Mouse (Mus musculus) C2C12 (cell line): ENCODE data around the gene Fras1. TPM values are rescaled to one million over a fixed set of nuclear protein-coding genes. Genes with fewer than 3 reads are reported as not detected.

Source experiments
- H3K27me3 ChIP-seq: one replicate; pipeline ENCODE4 v1.6.1; 2011; ENCODE audit not compliant: control insufficient read depth, insufficient read depth, insufficient read length
- H3K36me3 ChIP-seq: one replicate; pipeline ENCODE4 v1.6.1; 2011; ENCODE audit not compliant: control insufficient read depth, insufficient read depth
- H3K4me3 ChIP-seq: one replicate; pipeline ENCODE4 v1.5.1; 2011; ENCODE audit warnings: mild to moderate bottlenecking, control low read depth; ENCODE audit not compliant: poor library complexity, insufficient read depth, severe bottlenecking
- H3K79me2 ChIP-seq: one replicate; pipeline ENCODE4 v1.6.1; 2011; ENCODE audit not compliant: control insufficient read depth, insufficient read depth
- H3K79me3 ChIP-seq: one replicate; pipeline ENCODE4 v1.6.1; 2011; ENCODE audit warnings: low read depth, control low read depth
- H3ac ChIP-seq: one replicate; pipeline ENCODE3; 2011; ENCODE audit warnings: low read depth; ENCODE audit not compliant: control insufficient read depth, insufficient read length
- CEBPB ChIP-seq: IDR thresholded peaks from one replicate; pipeline ENCODE4 v1.6.1; 2011; ENCODE audit warnings: low read depth, mild to moderate bottlenecking, control low read depth, moderate library complexity
- CTCF ChIP-seq: IDR thresholded peaks from one replicate; pipeline ENCODE4 v1.5.1; 2011; ENCODE audit not compliant: control insufficient read depth, insufficient read depth, insufficient read length
- FOSL1 ChIP-seq: IDR thresholded peaks from one replicate; pipeline ENCODE4 v1.8.0; 2011; ENCODE audit warnings: mild to moderate bottlenecking, low read length; ENCODE audit not compliant: poor library complexity, insufficient read depth, severe bottlenecking
- MAX ChIP-seq: IDR thresholded peaks from one replicate; pipeline ENCODE4 v1.6.1; 2011; ENCODE audit warnings: mild to moderate bottlenecking, control low read depth
- MYOD1 ChIP-seq: IDR thresholded peaks from one replicate; pipeline ENCODE4 v1.6.1; 2011; ENCODE audit warnings: low read depth; ENCODE audit not compliant: control insufficient read depth, insufficient read length
- MYOG ChIP-seq: IDR thresholded peaks from one replicate; pipeline ENCODE4 v1.6.1; 2011; ENCODE audit not compliant: control insufficient read depth, insufficient read length; ENCODE audit errors: extremely low read depth
- USF1 ChIP-seq: IDR thresholded peaks from one replicate; pipeline ENCODE4 v1.6.1; 2011; ENCODE audit warnings: low read depth, mild to moderate bottlenecking, control low read depth, moderate library complexity
- polyA plus RNA-seq: library from polyadenylated mRNA; unstranded; fragments of >200 nt; fragmentation: generic; extraction: Trizol; gene quantifications from one replicate; pipeline ENCODE4 v1.2.1, GENCODE M21; 2012; ENCODE audit warnings: missing spikeins

Gene Fras1
- polyA plus RNA-seq, 1 experiment = 0.11 TPM

DNA sequence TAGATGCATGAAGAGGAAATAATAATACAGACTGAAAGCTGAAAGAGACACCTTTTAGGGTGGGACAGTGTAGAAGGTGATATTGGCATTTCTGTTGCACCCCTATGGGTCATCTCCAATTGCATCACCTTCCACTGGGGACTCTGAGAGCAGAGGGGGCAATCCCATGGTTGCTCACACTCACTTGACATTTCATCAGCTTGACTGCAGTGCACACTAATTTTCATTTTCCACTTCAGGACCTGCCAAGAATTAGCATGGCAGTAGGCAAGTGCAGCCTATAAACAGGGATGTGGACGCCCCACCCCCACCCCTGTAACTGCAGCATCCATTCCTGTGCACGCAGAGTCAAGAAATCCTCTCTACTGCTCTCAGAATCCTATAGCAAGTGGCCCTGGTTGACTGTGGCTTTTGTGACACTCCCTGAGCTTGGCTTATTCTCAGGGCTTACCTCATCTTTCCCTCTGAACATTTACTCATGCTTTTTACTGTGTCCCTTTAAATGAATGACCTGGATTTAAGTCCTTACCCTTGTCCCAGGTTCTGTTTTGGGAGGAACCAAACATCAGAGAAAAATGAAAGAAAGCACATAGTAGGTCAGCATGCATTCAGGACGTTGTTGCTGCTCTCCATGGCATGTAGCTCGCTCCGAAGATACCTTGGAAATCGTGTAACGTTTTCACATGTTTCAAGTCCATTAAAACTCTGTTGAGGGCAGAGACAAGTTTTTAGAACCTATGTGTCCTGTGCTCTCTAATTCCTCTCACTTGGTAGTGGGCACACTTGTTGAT is 120.9 kb downstream of the Fras1 start:
- Histone ChIP-seq H3K4me3 (no peak overlapping the region), H3K27me3 (no peaks in the 10 kb centered on the region), H3K79me2 (no peaks in the 10 kb centered on the region), H3K36me3 (no peaks in the 10 kb centered on the region), H3ac (no peak overlapping the region), H3K79me3 (no peaks in the 10 kb centered on the region)
- TF ChIP-seq CEBPB = no peak
- no peak for TF ChIP-seq USF1
- TF ChIP-seq MYOG = no peak
- no peak for TF ChIP-seq MYOD1

DNA sequence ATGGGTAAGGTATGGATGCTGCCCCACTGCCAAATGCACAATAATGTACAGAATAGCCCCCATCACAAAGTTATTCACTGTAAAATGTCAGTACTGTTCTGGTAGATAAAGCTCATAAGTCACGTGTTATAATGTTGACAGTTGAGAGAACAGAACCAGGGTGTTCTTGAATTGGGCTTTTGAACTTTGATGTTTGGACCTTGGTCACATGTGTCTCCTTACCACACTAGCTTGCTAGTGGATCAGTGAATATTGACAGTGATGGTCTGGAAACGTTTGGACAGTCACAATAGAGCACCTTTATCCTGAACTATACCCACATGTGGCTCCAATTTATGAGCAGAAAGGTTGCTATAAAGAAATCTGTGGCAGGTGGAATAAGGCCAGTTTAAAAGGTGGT is 124.3 kb downstream of the Fras1 start:
- Histone ChIP-seq H3K27me3 (no peaks in the 10 kb centered on the region), H3K79me3 (no peaks in the 10 kb centered on the region), H3K4me3 (no peak overlapping the region), H3K36me3 (no peaks in the 10 kb centered on the region), H3K79me2 (no peaks in the 10 kb centered on the region), H3ac (no peak overlapping the region)
- TF ChIP-seq FOSL1 (no peak), MYOG (no peak), CTCF (no peak), USF1 (no peak), MAX (no peak), MYOD1 (no peak), CEBPB (no peak)

DNA sequence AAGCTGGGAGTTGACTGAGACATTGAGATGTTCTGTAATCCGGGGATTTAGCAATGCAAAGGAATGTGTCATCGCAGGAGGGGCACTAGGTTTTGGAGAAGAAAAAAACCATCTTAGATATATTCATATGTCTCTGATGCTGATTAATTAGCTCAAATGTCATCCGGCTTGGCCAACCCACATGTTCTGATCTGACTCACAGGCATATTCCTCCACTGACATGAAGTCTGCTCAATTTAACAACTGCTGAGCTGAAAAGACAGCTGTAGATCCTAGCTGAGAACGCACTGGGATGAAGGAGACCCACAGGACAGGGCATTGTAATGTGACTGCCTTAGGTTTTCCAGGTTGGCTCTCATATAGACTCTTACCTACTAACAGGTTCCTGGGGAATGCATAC is 128.0 kb downstream of the Fras1 start:
- H3K36me3 ChIP-seq = no peaks in the 10 kb centered on the region
- no peaks in the 10 kb centered on the region for H3K27me3 ChIP-seq
- H3ac ChIP-seq = no peak overlapping the region
- H3K79me2 ChIP-seq = no peaks in the 10 kb centered on the region
- no peaks in the 10 kb centered on the region for H3K79me3 ChIP-seq
- no peak overlapping the region for H3K4me3 ChIP-seq
- TF ChIP-seq MYOG (no peak), MYOD1 (peak; percentile 58)

DNA sequence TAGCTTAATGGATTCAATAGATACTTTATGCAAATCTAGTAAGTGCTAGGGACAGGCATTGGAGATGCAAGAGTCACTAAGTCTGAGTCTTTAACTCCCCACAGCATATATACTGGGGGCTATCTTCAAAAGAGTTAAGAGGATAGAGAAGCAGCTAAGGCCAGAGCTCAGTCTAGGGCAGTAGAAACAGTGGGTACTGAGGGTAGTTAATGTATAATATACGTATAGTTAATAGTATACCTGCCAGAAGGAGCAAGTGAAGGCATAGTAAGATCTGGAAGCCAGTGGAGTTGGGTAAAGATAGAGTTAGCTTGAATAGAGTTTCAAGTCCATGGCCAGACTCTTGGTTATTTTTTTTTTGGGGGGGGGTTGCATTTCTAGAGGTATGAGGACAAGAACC is 128.6 kb downstream of the Fras1 start:
- no peak overlapping the region for H3K4me3 ChIP-seq
- TF ChIP-seq CTCF = no peak
- no peak for TF ChIP-seq FOSL1
- TF ChIP-seq MYOD1 = no peak
- TF ChIP-seq MYOG = no peak
- TF ChIP-seq CEBPB = no peak
- TF ChIP-seq MAX = no peak
- no peak for TF ChIP-seq USF1
- no peaks in the 10 kb centered on the region for H3K79me3 ChIP-seq
- no peak overlapping the region for H3ac ChIP-seq
- no peaks in the 10 kb centered on the region for H3K79me2 ChIP-seq
- no peaks in the 10 kb centered on the region for H3K27me3 ChIP-seq
- no peaks in the 10 kb centered on the region for H3K36me3 ChIP-seq

DNA sequence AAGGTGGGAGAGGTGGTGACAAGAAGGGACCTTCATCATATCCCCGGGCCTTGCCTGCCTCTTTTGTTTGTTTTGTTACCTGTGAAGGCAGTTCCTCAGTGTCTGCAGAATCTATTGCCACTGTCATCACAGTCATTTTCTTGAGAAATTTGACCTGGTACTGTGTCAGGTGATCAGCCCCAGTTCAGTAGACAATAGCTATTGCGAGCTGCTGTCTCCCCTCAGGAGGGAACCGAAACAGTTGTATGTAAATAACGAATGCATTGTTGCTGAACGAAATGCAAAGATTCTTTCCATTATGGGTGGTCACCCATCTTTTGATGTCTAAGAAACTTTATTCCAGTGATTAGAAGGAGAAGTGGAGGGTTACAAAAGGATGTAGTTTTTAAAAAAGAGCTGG is 137.2 kb downstream of the Fras1 start:
- no peak for TF ChIP-seq USF1
- no peak for TF ChIP-seq MAX
- no peak for TF ChIP-seq MYOD1
- no peak for TF ChIP-seq CEBPB
- TF ChIP-seq CTCF = no peak
- Histone ChIP-seq H3K79me3 (no peaks in the 10 kb centered on the region), H3K79me2 (no peaks in the 10 kb centered on the region), H3K27me3 (no peaks in the 10 kb centered on the region), H3K4me3 (no peak overlapping the region), H3K36me3 (no peaks in the 10 kb centered on the region), H3ac (no peak overlapping the region)

DNA sequence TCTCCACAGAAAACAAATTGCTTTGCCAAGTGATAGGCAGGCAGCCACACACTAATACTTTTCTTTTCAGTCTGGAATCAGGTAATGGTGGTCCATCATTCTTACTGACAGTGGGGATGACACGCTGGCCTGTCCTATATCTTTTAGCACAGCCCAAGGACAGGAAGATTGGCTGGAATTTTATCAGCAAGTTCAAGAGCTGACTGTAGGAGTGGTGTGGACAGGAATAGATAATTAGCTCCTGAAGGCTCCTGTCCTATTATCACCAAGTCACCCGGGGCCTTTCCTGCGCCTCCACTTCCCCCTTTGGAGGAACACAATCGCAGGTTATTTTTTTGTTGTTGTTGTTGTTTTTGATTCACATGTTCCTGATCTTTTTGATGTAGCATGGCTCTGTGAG is 139.6 kb downstream of the Fras1 start:
- no peaks in the 10 kb centered on the region for H3K36me3 ChIP-seq
- H3K79me3 ChIP-seq = no peaks in the 10 kb centered on the region
- H3K79me2 ChIP-seq = no peaks in the 10 kb centered on the region
- no peak for TF ChIP-seq USF1
- no peak for TF ChIP-seq CTCF
- no peak for TF ChIP-seq MYOG
- no peak for TF ChIP-seq MAX
- H3K27me3 ChIP-seq = no peaks in the 10 kb centered on the region
- no peak overlapping the region for H3ac ChIP-seq
- H3K4me3 ChIP-seq = no peak overlapping the region
